Mouse (Mus musculus) layer of hippocampus, postnatal 10 days (tissue): Measurements from ENCODE around the gene B4galnt4. TPM values are rescaled to one million over a fixed set of nuclear protein-coding genes. Genes with fewer than 3 reads are reported as not detected.

Source experiments
- DNase-seq, 2 experiments: peaks; one replicate each; pipeline ENCODE4 v3.0.0; 2021; ENCODE audit warnings: low spot score in 2 of 2
- total RNA-seq, 2 experiments: library from RNA; stranded (reverse); gene quantifications; 2 replicates each; pipeline ENCODE4 v1.2.3; 2021

Gene B4galnt4
- total RNA-seq, 2 experiments from 2014 or later = 103 to 123 TPM

- no peak for DNase-seq
Measured at GRCm38 (mm10) chr7:141068351-141068750, 7.4 kb downstream of the B4galnt4 start.

- peak; percentile 84 for DNase-seq
Measured at GRCm38 (mm10) chr7:141070058-141070862, 9.4 kb downstream of the B4galnt4 start.

- DNase-seq = no peak
Measured at GRCm38 (mm10) chr7:141072017-141072745, 11.3 kb downstream of the B4galnt4 start.

GRCm38 (mm10) chr7:141073782-141074181 is 12.9 kb downstream of the B4galnt4 start:
- no peak for DNase-seq

GRCm38 (mm10) chr7:141077841-141078240 is 16.9 kb downstream of the B4galnt4 start, which contains the start of gene Pkp3:
Pkp3 (plus strand) TSS chr7:141078218.
- no peak for DNase-seq

GRCm38 (mm10) chr7:141078876-141079275 is 18.0 kb downstream of the B4galnt4 start:
- DNase-seq = no peak

- DNase-seq = no peak
Measured at GRCm38 (mm10) chr7:141079481-141080449, 18.9 kb downstream of the B4galnt4 start.

- no peak for DNase-seq
Measured at GRCm38 (mm10) chr7:141087894-141088293, 27.0 kb downstream of the B4galnt4 start.

- no peak for DNase-seq
Measured at GRCm38 (mm10) chr7:141088473-141088872, 27.6 kb downstream of the B4galnt4 start.

- no peak for DNase-seq
Measured at GRCm38 (mm10) chr7:141090228-141090627, 29.3 kb downstream of the B4galnt4 start.

GRCm38 (mm10) chr7:141092051-141092735 is 31.3 kb downstream of the B4galnt4 start:
- DNase-seq = peak; percentile 49 to 61

GRCm38 (mm10) chr7:141093950-141094349 is 33.0 kb downstream of the B4galnt4 start:
- no peak for DNase-seq

- no peak for DNase-seq
Measured at GRCm38 (mm10) chr7:141094487-141095205, 33.7 kb downstream of the B4galnt4 start.

- DNase-seq = no peak
Measured at GRCm38 (mm10) chr7:141096021-141096420, 35.1 kb downstream of the B4galnt4 start.

GRCm38 (mm10) chr7:141096649-141097056 is 35.7 kb downstream of the B4galnt4 start:
- DNase-seq = no peak

- no peak for DNase-seq
Measured at GRCm38 (mm10) chr7:141097177-141097576, 36.3 kb downstream of the B4galnt4 start.

GRCm38 (mm10) chr7:141099911-141100691 is 39.2 kb downstream of the B4galnt4 start, which contains the start of gene Sigirr:
Sigirr (minus strand) TSS chr7:141100572.
- peak; percentile 20 to 40 for DNase-seq

- no peak for DNase-seq
Measured at GRCm38 (mm10) chr7:141103161-141103560, 42.3 kb downstream of the B4galnt4 start.

- DNase-seq = no peak
Measured at GRCm38 (mm10) chr7:141115874-141116273, 55.0 kb downstream of the B4galnt4 start.
